Mouse (Mus musculus) neural tube, embryonic 12.5 days (tissue): ENCODE results near the gene Fpr-rs4. TPM values are rescaled to one million over a fixed set of nuclear protein-coding genes. Genes with fewer than 3 reads are reported as not detected.
"Not testable (repeated sequence)": the region's sequence is repeated elsewhere in the genome, so short reads cannot be mapped to it uniquely, and the experiment has no call there.

Experiments used
- ATAC-seq: fragments of 200-750 bp; cut with Nextera tagmentation; 2 replicates; pipeline ENCODE4 v1.8.0; 2017; ENCODE audit warnings: low read depth, mild to moderate bottlenecking, moderate TSS enrichment, moderate library complexity; ENCODE audit not compliant: low FRiP score
- H3K27ac ChIP-seq: fragments of 300-500 bp; sonication (generic); 2 replicates; pipeline ENCODE4 v1.5.1; 2016
- H3K27me3 ChIP-seq: fragments of 300-500 bp; sonication (generic); replicated peaks from 2 replicates; pipeline ENCODE4 v1.6.1; 2016; ENCODE audit warnings: mild to moderate bottlenecking
- H3K36me3 ChIP-seq: fragments of 300-500 bp; sonication (generic); 2 replicates; pipeline ENCODE4 v1.6.1; 2016; ENCODE audit warnings: mild to moderate bottlenecking
- H3K4me1 ChIP-seq: fragments of 300-500 bp; sonication (generic); 2 replicates; pipeline ENCODE4 v1.6.1; 2016
- H3K4me2 ChIP-seq: fragments of 300-500 bp; sonication (generic); replicated peaks from 2 replicates; pipeline ENCODE4 v1.6.1; 2016; ENCODE audit warnings: mild to moderate bottlenecking
- H3K4me3 ChIP-seq: fragments of 300-500 bp; sonication (generic); 2 replicates; pipeline ENCODE4 v1.5.1; 2016
- H3K9ac ChIP-seq: fragments of 300-500 bp; sonication (generic); 2 replicates; pipeline ENCODE4 v1.6.1; 2016; ENCODE audit warnings: mild to moderate bottlenecking
- H3K9me3 ChIP-seq: fragments of 300-500 bp; sonication (generic); 2 replicates; pipeline ENCODE4 v1.6.1; 2016; ENCODE audit warnings: mild to moderate bottlenecking
- WGBS: fragments of 180-500 bp; shearing (Covaris S2); methylation state at CpG from one replicate; pipeline ENCODE4 v1.1.7; 2016; 5-methylcytosine and 5-hydroxymethylcytosine counted together
- polyA plus RNA-seq: library from polyadenylated mRNA; unstranded; fragments of >200 nt; fragmentation: Nextera tagmentation; extraction: Ambion mirVana; gene quantifications from 2 replicates; pipeline ENCODE4 v1.2.1, GENCODE M21; 2016

The Fpr-rs4 gene
- polyA plus RNA-seq: not detected in 2 replicates

- Histone ChIP-seq H3K9ac (no peak within 1 kb of the TSS), H3K36me3 (no peaks in the 10 kb centered on the region), H3K27ac (no peak within 1 kb of the TSS), H3K4me3 (no peak within 1 kb of the TSS), H3K9me3 (0 out of 2 replicates have a peak, but pooled peaks cover 6% of the 10 kb centered on the region), H3K27me3 (no peaks in the 10 kb centered on the region), H3K4me2 (no peak within 1 kb of the TSS), H3K4me1 (no peaks in the 10 kb centered on the region)
- ATAC-seq: no peak
- WGBS: 70% methylated on average over 2 of the region's 2 CpGs
These were observed at the start of gene Fpr-rs4 for GRCm38 (mm10) chr17:18021433-18021832. Fpr-rs4 (plus strand) TSS chr17:18021733.

GRCm38 (mm10) chr17:17973443-17973842 is 48.1 kb upstream of the Fpr-rs4 start:
- no peak for ATAC-seq
- Histone ChIP-seq H3K9ac (no peak overlapping the region), H3K4me2 (no peak overlapping the region), H3K27ac (no peak overlapping the region), H3K9me3 (peaks cover 1% of the 10 kb centered on the region; the same call in 1 of the 2 replicates), H3K4me3 (no peak overlapping the region), H3K36me3 (no peaks in the 10 kb centered on the region), H3K4me1 (no peaks in the 10 kb centered on the region), H3K27me3 (no peaks in the 10 kb centered on the region)
- 16% methylated on average over 1 of the region's 1 CpGs for WGBS

GRCm38 (mm10) chr17:17981232-17981631 is 40.3 kb upstream of the Fpr-rs4 start:
- H3K27me3 ChIP-seq, H3K4me3 ChIP-seq, H3K4me2 ChIP-seq, H3K9me3 ChIP-seq, H3K9ac ChIP-seq, H3K36me3 ChIP-seq, H3K4me1 ChIP-seq, ATAC-seq, H3K27ac ChIP-seq: not testable (repeated sequence)
- 80% methylated on average over 2 of the region's 2 CpGs for WGBS

- H3K9ac ChIP-seq: no peak overlapping the region
- no peak overlapping the region for H3K27ac ChIP-seq
- no peak for ATAC-seq
- H3K27me3 ChIP-seq: no peaks in the 10 kb centered on the region
- no peak overlapping the region for H3K4me3 ChIP-seq
- H3K4me2 ChIP-seq: no peak overlapping the region
- H3K9me3 ChIP-seq: no peaks in the 10 kb centered on the region
- 88% methylated on average over 1 of the region's 1 CpGs for WGBS
- no peaks in the 10 kb centered on the region for H3K4me1 ChIP-seq
- no peaks in the 10 kb centered on the region for H3K36me3 ChIP-seq
These were observed 16.8 kb upstream of the Fpr-rs4 start for GRCm38 (mm10) chr17:18004752-18005151.

GRCm38 (mm10) chr17:18049124-18049523 is 27.6 kb downstream of the Fpr-rs4 start, which contains the start of gene Vmn2r124:
Vmn2r124 (plus strand) TSS chr17:18049424.
- H3K27me3 ChIP-seq: no peaks in the 10 kb centered on the region
- no peak within 1 kb of the TSS for H3K27ac ChIP-seq
- H3K4me1 ChIP-seq: no peaks in the 10 kb centered on the region
- ATAC-seq: no peak
- no peak within 1 kb of the TSS for H3K4me2 ChIP-seq
- 50% methylated on average over 2 of the region's 2 CpGs for WGBS
- no peaks in the 10 kb centered on the region for H3K36me3 ChIP-seq
- no peak within 1 kb of the TSS for H3K4me3 ChIP-seq
- H3K9me3 ChIP-seq: no peaks in the 10 kb centered on the region
- no peak within 1 kb of the TSS for H3K9ac ChIP-seq

Other genes starting within 250 kb of the Fpr-rs4 start
- gene Spaca6, start 194.6 kb upstream of the Fpr-rs4 start, polyA plus RNA-seq: 48.1 and 54.2 TPM in 2 replicates
- gene Has1, start 166.5 kb upstream of the Fpr-rs4 start, polyA plus RNA-seq: 1.1 and 1.3 TPM in 2 replicates
- gene Fpr1, start 137.8 kb upstream of the Fpr-rs4 start, polyA plus RNA-seq: 0.34 TPM in 1 of 2 replicates, not detected in the other
- gene Fpr2, start 133.9 kb upstream of the Fpr-rs4 start, polyA plus RNA-seq: not detected in 2 replicates
- gene Fpr3, start 133.9 kb upstream of the Fpr-rs4 start, polyA plus RNA-seq: not detected in 2 replicates
- not detected in 2 replicates for gene Vmn2r124, start 27.7 kb downstream of the Fpr-rs4 start, polyA plus RNA-seq
- gene Vmn2r91, start 63.3 kb downstream of the Fpr-rs4 start, polyA plus RNA-seq: not detected in 2 replicates
- gene Vmn2r92, start 130.2 kb downstream of the Fpr-rs4 start, polyA plus RNA-seq: not detected in 2 replicates